Mouse (Mus musculus): ENCODE data around the gene Tmprss6.
A peak's percentile ranks its signal among the peaks of the same experiment; 100 is the strongest.

Gene Tmprss6

GRCm38 (mm10) chr15:78468379-78468937, at the start of gene Tmprss6:
Gene Tmprss6 (minus strand): TSS chr15:78468634.
- DNase-seq (ENCODE audit: low spot score), result no peak

- DNase-seq (ENCODE audit: low spot score), result peak; percentile 64
Observed at GRCm38 (mm10) chr15:78518221-78518620, 49.8 kb upstream of the Tmprss6 start.

- DNase-seq (ENCODE audit: low spot score), result peak; percentile 52
Observed at GRCm38 (mm10) chr15:78515759-78516158, 47.3 kb upstream of the Tmprss6 start.

- DNase-seq (ENCODE audit: low spot score), result peak; percentile 68
Observed at GRCm38 (mm10) chr15:78514393-78515146, 46.1 kb upstream of the Tmprss6 start.

GRCm38 (mm10) chr15:78513019-78513418, 44.6 kb upstream of the Tmprss6 start:
- DNase-seq (ENCODE audit: low spot score), result no peak

- DNase-seq (ENCODE audit: low spot score), result no peak
Observed at GRCm38 (mm10) chr15:78511951-78512350, 43.5 kb upstream of the Tmprss6 start.

GRCm38 (mm10) chr15:78510736-78511135, 42.3 kb upstream of the Tmprss6 start:
- DNase-seq (ENCODE audit: low spot score), result peak; percentile 56

- peak; percentile 11 for DNase-seq (ENCODE audit: low spot score)
Observed at GRCm38 (mm10) chr15:78510121-78510576, 41.7 kb upstream of the Tmprss6 start.

- no peak for DNase-seq (ENCODE audit: low spot score)
Observed at GRCm38 (mm10) chr15:78509297-78509899, 41.0 kb upstream of the Tmprss6 start.

- DNase-seq (ENCODE audit: low spot score), result no peak
Observed at GRCm38 (mm10) chr15:78508443-78508842, 40.0 kb upstream of the Tmprss6 start.

- DNase-seq (ENCODE audit: low spot score), result no peak
Observed at GRCm38 (mm10) chr15:78505541-78505940, 37.1 kb upstream of the Tmprss6 start.

- no peak for DNase-seq (ENCODE audit: low spot score)
Observed at GRCm38 (mm10) chr15:78504816-78505215, 36.4 kb upstream of the Tmprss6 start.

- DNase-seq (ENCODE audit: low spot score), result no peak
Observed at GRCm38 (mm10) chr15:78504013-78504412, 35.6 kb upstream of the Tmprss6 start.

GRCm38 (mm10) chr15:78502437-78503132, 34.2 kb upstream of the Tmprss6 start:
- no peak for DNase-seq (ENCODE audit: low spot score)

GRCm38 (mm10) chr15:78494968-78495406, 26.6 kb upstream of the Tmprss6 start, which contains the start of gene Il2rb:
Gene Il2rb (minus strand): TSS chr15:78495271.
- peak; percentile 91 for DNase-seq (ENCODE audit: low spot score)

- DNase-seq (ENCODE audit: low spot score), result peak; percentile 63
Observed at GRCm38 (mm10) chr15:78493401-78494010, 25.1 kb upstream of the Tmprss6 start.

GRCm38 (mm10) chr15:78491301-78491700, 22.9 kb upstream of the Tmprss6 start:
- no peak for DNase-seq (ENCODE audit: low spot score)

- DNase-seq (ENCODE audit: low spot score), result no peak
Observed at GRCm38 (mm10) chr15:78489906-78490305, 21.5 kb upstream of the Tmprss6 start.

GRCm38 (mm10) chr15:78489248-78489647, 20.8 kb upstream of the Tmprss6 start:
- no peak for DNase-seq (ENCODE audit: low spot score)

- DNase-seq (ENCODE audit: low spot score), result no peak
Observed at GRCm38 (mm10) chr15:78487066-78487465, 18.6 kb upstream of the Tmprss6 start.

- no peak for DNase-seq (ENCODE audit: low spot score)
Observed at GRCm38 (mm10) chr15:78486564-78486963, 18.1 kb upstream of the Tmprss6 start.

- no peak for DNase-seq (ENCODE audit: low spot score)
Observed at GRCm38 (mm10) chr15:78483311-78483710, 14.9 kb upstream of the Tmprss6 start.

All from T-cell, adult 2 months (primary cell).